Mouse (Mus musculus) heart, postnatal 25 days (tissue): Measurements from ENCODE around the gene Ereg. TPM values are rescaled to one million over a fixed set of nuclear protein-coding genes. Genes with fewer than 3 reads are reported as not detected.
A peak's percentile ranks its signal among the peaks of the same experiment; 100 is the strongest.

ENCODE experiments used
- DNase-seq: peaks from one replicate; pipeline ENCODE4 v3.0.0; 2022; ENCODE audit warnings: low spot score
- intact Hi-C: fragments of 180-260 bp; cut with DNase I; formaldehyde crosslinking; loops from one replicate; pipeline ENCODE4 v1.15.1; 2025
- total RNA-seq, 2 experiments: library from RNA; stranded (reverse); gene quantifications; 2 replicates each; pipeline ENCODE4 v1.2.3; 2021

Gene Ereg
- under 1 TPM in 1 of 2 experiments, not detected in 1; 0.06 TPM for total RNA-seq

DNA sequence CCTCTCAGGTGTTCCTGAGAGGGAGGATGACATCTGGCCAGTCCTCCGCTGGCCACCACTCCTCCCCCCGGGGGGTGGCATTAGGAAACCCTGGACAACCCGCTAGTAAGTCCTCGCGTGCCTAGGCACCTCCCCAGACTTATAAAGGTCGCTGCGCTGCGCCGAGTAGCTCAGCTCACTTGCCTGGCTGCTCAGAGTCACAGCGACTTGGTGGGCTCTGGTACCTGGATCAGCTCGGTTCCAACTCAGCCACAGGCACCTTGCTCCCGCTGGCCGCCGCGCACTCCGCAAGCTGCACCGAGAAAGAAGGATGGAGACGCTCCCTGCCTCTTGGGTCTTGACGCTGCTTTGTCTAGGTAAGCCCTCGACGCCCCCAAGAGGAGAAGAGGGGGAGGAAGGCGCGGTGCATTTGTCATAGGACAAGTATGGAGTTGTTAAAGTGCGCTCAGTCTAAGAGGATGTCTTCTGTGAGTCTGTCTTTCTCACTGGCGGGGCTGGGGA is at the start of gene Ereg:
Gene Ereg, plus strand, starts transcription at position 173 of the 501 bp plus-strand sequence.
- DNase-seq = no peak
- intact Hi-C loops = no loop called here

GRCm38 (mm10) chr5:91027164-91027563 is 47.3 kb upstream of the Ereg start, which contains the start of gene Epgn:
Gene Epgn (plus strand): TSS chr5:91027464.
- intact Hi-C loops = no loop called here
- no peak for DNase-seq

GRCm38 (mm10) chr5:91027840-91028239 is 46.6 kb upstream of the Ereg start:
- no peak for DNase-seq
- intact Hi-C loops = no loop called here

DNA sequence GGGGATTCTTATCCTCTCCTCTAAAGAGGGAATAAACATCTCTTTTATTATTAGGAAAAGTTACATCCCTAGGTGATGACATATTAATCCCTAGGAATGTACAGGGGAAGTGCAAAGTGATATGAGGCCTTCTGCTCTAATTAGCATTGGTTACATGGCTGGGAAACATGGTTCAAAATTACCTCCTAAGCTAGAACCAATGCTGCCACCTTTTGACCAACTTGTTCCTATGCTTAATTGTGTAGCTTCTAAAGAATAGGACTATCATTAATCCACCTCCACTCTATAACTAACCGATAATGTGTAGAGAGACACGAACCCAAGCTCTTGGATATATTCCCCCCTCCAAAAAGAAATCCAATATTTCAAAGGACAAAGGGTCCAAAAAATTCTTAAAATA is 43.8 kb upstream of the Ereg start:
- intact Hi-C loops = no loop called here

GRCm38 (mm10) chr5:91035341-91035740 is 39.1 kb upstream of the Ereg start:
- DNase-seq = no peak

More for the DNA sequence above, 43.8 kb upstream of the Ereg start:
- DNase-seq = no peak

DNA sequence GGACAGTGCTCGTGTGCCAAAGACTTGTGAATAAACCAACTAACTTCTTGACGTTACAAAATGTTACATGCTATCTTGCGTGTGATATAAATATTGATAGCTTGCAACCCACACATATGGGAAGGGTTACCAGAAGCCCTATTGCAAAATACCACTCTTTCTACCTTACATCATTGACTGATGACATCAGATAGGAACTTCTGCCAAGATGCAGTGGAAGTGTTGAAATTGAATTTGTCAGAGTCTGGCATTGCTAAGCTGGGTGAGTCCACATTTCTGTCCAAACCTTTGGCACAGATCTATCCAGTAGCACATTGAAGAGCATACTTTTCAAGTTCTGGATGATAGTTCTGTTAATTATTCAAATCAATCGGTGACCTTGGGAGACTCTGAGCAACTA is 37.8 kb upstream of the Ereg start:
- DNase-seq = peak; percentile 4
- intact Hi-C loops = no loop called here

More at GRCm38 (mm10) chr5:91035341-91035740, 39.1 kb upstream of the Ereg start:
- intact Hi-C loops = no loop called here

DNA sequence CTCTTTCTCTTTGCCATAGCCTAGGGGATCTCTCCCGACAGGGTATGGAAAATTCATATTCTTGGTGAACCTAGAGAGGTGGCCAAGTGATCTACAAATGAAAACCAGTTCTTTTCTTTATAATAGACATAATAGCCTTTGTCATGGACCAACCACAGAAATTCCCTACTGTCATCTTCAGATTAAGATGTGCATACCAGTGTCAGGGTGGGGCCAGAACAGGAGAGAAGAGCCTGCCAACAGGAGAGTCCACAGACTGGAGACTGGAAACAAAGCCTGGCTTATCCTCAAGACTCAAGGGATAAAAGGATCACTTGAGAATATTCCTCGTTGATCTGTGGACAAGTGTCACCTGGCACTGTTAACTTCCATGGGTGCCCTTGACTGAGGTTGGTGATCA is 36.7 kb upstream of the Ereg start:
- DNase-seq = no peak
- intact Hi-C loops = no loop called here

- DNase-seq = no peak
- intact Hi-C loops = no loop called here
These were observed 35.9 kb upstream of the Ereg start for GRCm38 (mm10) chr5:91038547-91038946.

- intact Hi-C loops = no loop called here
- no peak for DNase-seq
These were observed 35.5 kb upstream of the Ereg start for GRCm38 (mm10) chr5:91038963-91039362.

GRCm38 (mm10) chr5:91047987-91048386 is 26.4 kb upstream of the Ereg start:
- no peak for DNase-seq
- intact Hi-C loops = no loop called here

DNA sequence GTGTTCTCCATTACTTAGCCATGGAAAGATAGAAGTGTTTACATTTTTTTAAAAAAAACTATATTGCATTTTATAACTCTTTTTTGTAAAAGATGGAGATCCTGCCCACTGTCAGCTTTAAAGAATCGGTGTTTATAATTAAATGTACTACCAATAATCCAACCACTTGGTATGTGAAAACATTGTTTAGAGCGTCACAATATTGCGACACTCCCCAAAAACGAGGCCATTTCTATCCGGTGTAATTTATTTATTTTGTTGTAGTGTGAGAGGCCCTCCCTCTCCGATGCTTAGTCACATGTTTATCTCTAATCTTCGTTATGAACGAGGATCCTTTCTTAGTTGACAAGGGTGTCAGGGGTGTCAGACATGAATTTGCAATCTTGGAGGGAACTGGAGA is 26.0 kb upstream of the Ereg start:
- DNase-seq = no peak
- intact Hi-C loops = no loop called here

GRCm38 (mm10) chr5:91072340-91072739 is 2.1 kb upstream of the Ereg start:
- no peak for DNase-seq
- intact Hi-C loops = no loop called here

DNA sequence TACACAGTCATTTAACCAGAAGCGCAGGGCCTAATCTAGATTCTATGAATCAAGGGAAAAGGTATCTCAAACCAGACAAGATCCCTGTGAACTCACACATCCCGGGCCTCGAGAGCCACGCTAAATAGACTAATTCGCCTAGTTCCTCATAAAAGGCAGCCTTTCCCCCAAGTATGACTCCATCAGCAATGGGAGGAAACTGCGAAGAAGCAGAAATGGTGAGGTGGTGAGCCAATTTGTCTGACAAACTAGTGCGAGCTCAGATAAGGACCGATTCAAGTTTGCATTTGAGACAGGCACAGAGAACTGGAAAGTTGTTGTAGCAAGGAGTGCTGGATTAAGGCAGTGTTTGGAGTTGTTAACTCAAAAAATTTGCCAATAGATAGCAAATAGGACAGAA is 796 bp upstream of the Ereg start:
- intact Hi-C loops = no loop called here
- no peak for DNase-seq

GRCm38 (mm10) chr5:91074026-91074425 is 396 bp upstream of the Ereg start:
- intact Hi-C loops = no loop called here
- DNase-seq = no peak

DNA sequence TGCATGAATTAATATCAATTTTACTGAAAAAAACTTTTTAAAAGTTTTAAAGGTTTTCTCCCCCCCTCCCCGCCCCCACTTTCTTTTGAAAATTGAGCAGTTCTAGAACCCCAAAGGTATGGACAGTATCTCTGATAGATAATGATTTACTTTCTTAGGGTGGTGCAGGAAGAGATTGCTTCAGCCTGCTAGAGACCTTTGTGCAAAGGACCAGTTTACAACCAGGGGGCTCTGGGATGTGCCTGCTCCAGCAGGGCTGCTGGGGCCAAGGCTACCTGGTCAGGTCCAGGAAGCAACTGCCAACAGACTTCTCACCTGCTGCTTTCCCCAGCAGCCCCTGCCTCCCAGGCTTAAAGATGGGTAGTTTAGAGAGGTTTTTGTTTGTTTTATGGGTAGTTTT is 599 bp downstream of the Ereg start:
- intact Hi-C loops = no loop called here
- DNase-seq = no peak

DNA sequence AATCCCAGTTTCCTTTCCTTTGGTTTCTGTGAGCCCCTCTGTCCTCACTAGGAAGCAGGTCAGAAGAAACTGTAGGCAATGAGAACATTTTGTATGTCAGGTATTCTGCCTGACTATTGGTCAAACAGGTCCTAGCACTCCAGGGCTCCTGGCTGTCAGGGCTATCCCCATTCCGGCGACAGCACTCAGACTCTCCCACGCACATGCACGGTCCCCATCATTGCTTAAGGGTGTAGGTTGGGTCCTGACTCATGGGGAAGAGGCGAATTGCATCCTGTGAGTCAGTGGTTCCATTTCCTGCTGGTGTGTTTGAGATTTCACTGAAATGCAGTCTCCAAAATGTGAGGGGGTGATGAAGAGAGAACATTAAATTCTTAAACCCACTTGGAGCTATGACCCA is 8.6 kb downstream of the Ereg start:
- intact Hi-C loops = no loop called here
- no peak for DNase-seq

DNA sequence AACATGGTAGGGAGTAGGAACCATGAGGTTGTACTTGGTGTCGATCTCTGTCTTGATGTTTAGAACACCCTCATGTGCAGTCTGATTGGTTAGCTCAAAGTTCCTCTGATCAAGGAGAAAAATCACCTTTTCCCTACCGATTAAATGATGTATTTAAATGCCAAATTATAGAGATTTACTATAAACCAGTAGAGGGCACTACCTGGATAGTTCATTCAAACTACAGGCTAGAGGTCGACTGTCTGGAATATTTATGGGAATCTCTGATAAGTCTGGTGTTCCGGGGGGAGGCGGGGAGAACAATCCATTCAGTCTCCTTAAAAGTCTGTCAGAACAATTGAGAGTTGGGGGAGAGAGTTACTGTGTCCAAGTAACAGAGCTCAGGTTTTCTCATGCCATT is 10.9 kb downstream of the Ereg start:
- no peak for DNase-seq
- intact Hi-C loops = no loop called here

GRCm38 (mm10) chr5:91090301-91090700 is 15.9 kb downstream of the Ereg start:
- intact Hi-C loops = no loop called here
- no peak for DNase-seq

GRCm38 (mm10) chr5:91097911-91098614 is 23.6 kb downstream of the Ereg start:
- intact Hi-C loops = no loop called here
- DNase-seq = no peak

- intact Hi-C loops = no loop called here
- no peak for DNase-seq
These were observed 27.3 kb downstream of the Ereg start for GRCm38 (mm10) chr5:91101742-91102141.

GRCm38 (mm10) chr5:91103943-91104665 is 29.7 kb downstream of the Ereg start:
- intact Hi-C loops = no loop called here
- DNase-seq = no peak
